Mouse (Mus musculus) lung, postnatal 25 days (tissue): ENCODE measurements around the gene Txnip.
"Not testable (repeated sequence)": the region's sequence is repeated elsewhere in the genome, so short reads cannot be mapped to it uniquely, and the experiment has no call there.

Experiments used
- DNase-seq: peaks from one replicate; pipeline ENCODE4 v3.0.0; 2022; ENCODE audit warnings: low spot score

Txnip gene

GRCm38 (mm10) chr3:96593790-96594560 lies 36.2 kb downstream of the Txnip start, which contains the start of gene Polr3gl:
TSS of gene Polr3gl (minus strand) at chr3:96594181.
- DNase-seq: peak; percentile 96

- no peak for DNase-seq
These were observed 37.1 kb downstream of the Txnip start for GRCm38 (mm10) chr3:96594851-96595250.

- DNase-seq: no peak
These were observed 37.9 kb downstream of the Txnip start for GRCm38 (mm10) chr3:96595661-96596060.

- DNase-seq: no peak
These were observed 38.5 kb downstream of the Txnip start, which contains the start of gene Ankrd34a for GRCm38 (mm10) chr3:96596228-96596707. TSS of gene Ankrd34a (plus strand) at chr3:96596636.

- no peak for DNase-seq
These were observed 39.1 kb downstream of the Txnip start for GRCm38 (mm10) chr3:96596855-96597254.

GRCm38 (mm10) chr3:96597435-96597891 lies 39.7 kb downstream of the Txnip start:
- no peak for DNase-seq

GRCm38 (mm10) chr3:96598156-96599068 lies 40.7 kb downstream of the Txnip start:
- DNase-seq: peak; percentile 62

GRCm38 (mm10) chr3:96599069-96599393 lies 41.3 kb downstream of the Txnip start:
- no peak for DNase-seq

- DNase-seq: no peak
These were observed 41.7 kb downstream of the Txnip start for GRCm38 (mm10) chr3:96599411-96599810.

- DNase-seq: peak; percentile 94
These were observed 43.0 kb downstream of the Txnip start, which contains the start of gene Lix1l for GRCm38 (mm10) chr3:96600639-96601250. TSS of gene Lix1l (plus strand) at chr3:96601149.

GRCm38 (mm10) chr3:96601251-96601787 lies 43.6 kb downstream of the Txnip start:
- DNase-seq: peak; percentile 68

GRCm38 (mm10) chr3:96601941-96602703 lies 44.4 kb downstream of the Txnip start:
- no peak for DNase-seq

- no peak for DNase-seq
These were observed 44.9 kb downstream of the Txnip start for GRCm38 (mm10) chr3:96602704-96603084.

GRCm38 (mm10) chr3:96603311-96603710 lies 45.6 kb downstream of the Txnip start:
- no peak for DNase-seq

GRCm38 (mm10) chr3:96606007-96606406 lies 48.2 kb downstream of the Txnip start:
- not testable (repeated sequence) for DNase-seq

GRCm38 (mm10) chr3:96606618-96607017 lies 48.9 kb downstream of the Txnip start:
- DNase-seq: no peak
